Mouse (Mus musculus) lung, embryonic 14.5 days (tissue): ENCODE data around the gene D430042O09Rik. TPM values are rescaled to one million over a fixed set of nuclear protein-coding genes. Genes with fewer than 3 reads are reported as not detected.
A peak's percentile ranks its signal among the peaks of the same experiment; 100 is the strongest.

ENCODE experiments used
- ATAC-seq: fragments of 200-750 bp; cut with Nextera tagmentation; 2 replicates; pipeline ENCODE4 v1.8.0; 2017; ENCODE audit warnings: mild to moderate bottlenecking, moderate TSS enrichment, moderate library complexity; ENCODE audit not compliant: insufficient read depth
- DNase-seq: peaks from one replicate; pipeline ENCODE4 v3.0.0-alpha.2; 2015
- H3K27ac ChIP-seq: fragments of 300-500 bp; sonication (generic); 2 replicates; pipeline ENCODE4 v1.5.1; 2014; ENCODE audit warnings: low read depth, mild to moderate bottlenecking, moderate library complexity
- H3K27me3 ChIP-seq: fragments of 300-500 bp; sonication (generic); 2 replicates; pipeline ENCODE4 v1.6.1; 2014; ENCODE audit warnings: low read length, control low read depth; ENCODE audit not compliant: insufficient read depth
- H3K36me3 ChIP-seq: fragments of 300-500 bp; sonication (generic); 2 replicates; pipeline ENCODE4 v1.6.1; 2014; ENCODE audit warnings: control low read depth; ENCODE audit not compliant: insufficient read depth
- H3K4me1 ChIP-seq: fragments of 300-500 bp; sonication (generic); 2 replicates; pipeline ENCODE4 v1.6.1; 2014; ENCODE audit warnings: antibody characterized with exemption, control low read depth; ENCODE audit not compliant: insufficient read depth
- H3K4me2 ChIP-seq: fragments of 300-500 bp; sonication (generic); 2 replicates; pipeline ENCODE4 v1.6.1; 2014; ENCODE audit warnings: mild to moderate bottlenecking
- H3K4me3 ChIP-seq: fragments of 300-500 bp; sonication (generic); 2 replicates; pipeline ENCODE4 v1.5.1; 2014; ENCODE audit warnings: low read depth, low read length
- H3K9ac ChIP-seq: fragments of 300-500 bp; sonication (generic); 2 replicates; pipeline ENCODE4 v1.6.1; 2014
- H3K9me3 ChIP-seq: fragments of 300-500 bp; sonication (generic); 2 replicates; pipeline ENCODE4 v1.6.1; 2016; ENCODE audit warnings: low read depth, low read length, control low read depth
- CTCF ChIP-seq: IDR thresholded peaks from 2 replicates; pipeline ENCODE4 v1.5.1; 2016; ENCODE audit warnings: antibody characterized with exemption, low read depth
- WGBS: fragments of 180-500 bp; shearing (Covaris S2); extraction: QIAGEN DNeasy Blood & Tissue Kit; methylation state at CpG from one replicate; pipeline ENCODE4 v1.1.7; 2014; 5-methylcytosine and 5-hydroxymethylcytosine counted together
- polyA plus RNA-seq: library from polyadenylated mRNA; unstranded; fragments of >200 nt; fragmentation: Nextera tagmentation; extraction: Ambion mirVana; gene quantifications from 2 replicates; pipeline ENCODE4 v1.2.1, GENCODE M21; 2014

The D430042O09Rik gene
- polyA plus RNA-seq, 1 experiment from 2014 or later = 10.9 TPM

DNA sequence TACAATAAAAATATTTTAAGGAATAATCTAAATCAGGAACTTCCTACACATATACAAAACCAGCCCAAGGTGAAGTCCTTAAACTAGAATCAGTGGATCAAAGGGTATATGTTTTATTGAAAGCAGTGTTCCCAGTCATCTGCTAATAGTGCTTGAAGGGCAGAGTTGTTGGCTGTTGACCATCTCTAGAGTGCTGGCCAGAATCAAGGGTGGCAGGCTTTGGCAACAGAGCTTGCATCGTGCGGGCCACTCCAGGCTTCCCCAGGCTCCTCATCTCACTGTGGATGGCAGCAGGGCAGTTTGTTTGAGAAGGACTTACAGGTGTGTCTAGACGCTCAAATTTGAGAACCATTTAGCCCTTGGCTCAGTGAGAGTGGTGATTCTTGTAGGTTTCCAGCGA, 26.1 kb downstream of the D430042O09Rik start:
- DNase-seq (no peak), ATAC-seq (no peak)
- WGBS = 86% methylated on average over 4 of the region's 4 CpGs
- no peak overlapping the region for H3K9ac ChIP-seq
- H3K4me2 ChIP-seq = no peak overlapping the region
- no peak overlapping the region for H3K27ac ChIP-seq
- H3K36me3 ChIP-seq = no peaks in the 10 kb centered on the region
- H3K27me3 ChIP-seq = no peaks in the 10 kb centered on the region
- TF ChIP-seq CTCF = no peak
- no peaks in the 10 kb centered on the region for H3K9me3 ChIP-seq
- H3K4me3 ChIP-seq = no peak overlapping the region
- H3K4me1 ChIP-seq = no peaks in the 10 kb centered on the region

GRCm38 (mm10) chr7:125736366-125737015, 28.8 kb downstream of the D430042O09Rik start:
- H3K27me3 ChIP-seq = no peaks in the 10 kb centered on the region
- no peaks in the 10 kb centered on the region for H3K36me3 ChIP-seq
- no peak overlapping the region for H3K27ac ChIP-seq
- no peak overlapping the region for H3K9ac ChIP-seq
- no peak for ATAC-seq
- H3K9me3 ChIP-seq = no peaks in the 10 kb centered on the region
- H3K4me2 ChIP-seq = no peak overlapping the region
- TF ChIP-seq CTCF = no peak
- H3K4me1 ChIP-seq = no peaks in the 10 kb centered on the region
- no peak overlapping the region for H3K4me3 ChIP-seq
- 82% methylated on average over 4 of the region's 4 CpGs for WGBS
- DNase-seq = no peak

- no peak for TF ChIP-seq CTCF
- ATAC-seq (no peak), DNase-seq (no peak)
- Histone ChIP-seq H3K4me2 (no peak overlapping the region), H3K36me3 (no peaks in the 10 kb centered on the region), H3K27ac (no peak overlapping the region), H3K27me3 (no peaks in the 10 kb centered on the region), H3K9ac (no peak overlapping the region), H3K4me3 (no peak overlapping the region), H3K9me3 (no peaks in the 10 kb centered on the region), H3K4me1 (no peaks in the 10 kb centered on the region)
- WGBS = 53% methylated on average over 2 of the region's 2 CpGs
Observed at GRCm38 (mm10) chr7:125740521-125740920, 32.8 kb downstream of the D430042O09Rik start.

DNA sequence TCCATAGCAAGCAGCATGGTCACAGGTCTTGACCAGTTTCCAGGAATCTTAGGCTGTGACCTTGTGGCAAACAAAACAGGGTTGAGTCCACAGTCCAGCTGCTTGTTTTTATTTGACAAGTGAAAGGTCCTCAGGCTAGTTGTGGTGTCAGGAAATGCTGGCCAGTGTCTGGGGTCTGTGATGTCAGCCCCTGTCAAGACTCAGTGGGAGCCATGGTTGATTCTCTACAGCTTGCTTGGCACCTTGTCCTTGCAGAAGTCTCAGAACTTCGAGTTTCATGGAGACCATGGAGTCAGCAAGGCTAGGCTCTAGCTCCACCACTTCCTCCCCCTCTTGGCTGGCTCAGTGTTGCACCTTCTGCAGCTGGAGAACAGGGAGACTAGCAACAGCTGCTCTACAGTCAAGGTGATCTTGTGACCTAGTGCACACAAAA, 33.6 kb downstream of the D430042O09Rik start:
- H3K9me3 ChIP-seq = no peaks in the 10 kb centered on the region
- no peaks in the 10 kb centered on the region for H3K36me3 ChIP-seq
- H3K4me1 ChIP-seq = no peaks in the 10 kb centered on the region
- no peak overlapping the region for H3K4me2 ChIP-seq
- no peak for TF ChIP-seq CTCF
- ATAC-seq (no peak), DNase-seq (peak; percentile 12)
- 26% methylated on average over 1 of the region's 1 CpGs for WGBS
- no peak overlapping the region for H3K9ac ChIP-seq
- no peaks in the 10 kb centered on the region for H3K27me3 ChIP-seq
- no peak overlapping the region for H3K4me3 ChIP-seq
- H3K27ac ChIP-seq = no peak overlapping the region

GRCm38 (mm10) chr7:125744774-125745173, 37.1 kb downstream of the D430042O09Rik start:
- H3K27me3 ChIP-seq = no peaks in the 10 kb centered on the region
- no peak for ATAC-seq
- no peak overlapping the region for H3K4me3 ChIP-seq
- H3K4me1 ChIP-seq = no peaks in the 10 kb centered on the region
- no peak overlapping the region for H3K9ac ChIP-seq
- no peaks in the 10 kb centered on the region for H3K9me3 ChIP-seq
- H3K4me2 ChIP-seq = no peak overlapping the region
- DNase-seq = no peak
- no peak for TF ChIP-seq CTCF
- 77% methylated on average over 1 of the region's 1 CpGs for WGBS
- no peaks in the 10 kb centered on the region for H3K36me3 ChIP-seq
- H3K27ac ChIP-seq = no peak overlapping the region

DNA sequence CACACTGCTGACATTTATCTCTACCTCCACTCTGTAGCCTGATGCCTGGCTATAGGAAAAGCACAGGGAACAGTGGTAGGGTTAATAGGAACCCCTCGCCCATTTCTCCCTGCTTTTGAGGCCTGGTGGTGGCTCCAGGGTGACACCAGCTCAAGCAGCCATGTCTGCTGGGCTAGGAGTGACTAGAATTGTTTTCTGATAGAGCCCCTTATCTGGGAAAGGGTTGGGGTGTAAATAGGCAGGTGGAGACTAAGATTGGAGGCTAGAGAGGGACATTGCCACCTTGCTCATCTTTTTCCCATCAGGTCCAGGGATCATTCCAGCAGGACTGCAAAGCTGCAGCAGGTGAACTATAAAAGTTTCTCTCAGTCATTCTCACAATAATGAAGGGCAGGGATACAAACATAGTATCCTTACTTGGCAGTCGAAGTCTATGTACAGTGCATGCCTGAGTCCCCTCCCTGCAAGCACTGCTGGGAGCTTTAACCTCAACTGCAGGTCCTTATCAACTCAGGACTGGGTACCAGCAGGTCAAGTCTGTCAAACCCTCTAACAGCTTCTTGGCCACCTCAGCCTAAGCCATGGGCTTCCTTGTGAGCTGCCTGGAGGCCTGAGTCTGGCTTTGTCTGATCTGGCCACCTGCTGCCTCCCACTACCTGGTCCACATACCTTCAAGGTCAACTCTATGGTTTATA, 39.1 kb downstream of the D430042O09Rik start:
- WGBS = 74% methylated on average over 2 of the region's 2 CpGs
- TF ChIP-seq CTCF = no peak
- Histone ChIP-seq H3K9me3 (no peaks in the 10 kb centered on the region), H3K36me3 (no peaks in the 10 kb centered on the region), H3K27me3 (no peaks in the 10 kb centered on the region), H3K9ac (no peak overlapping the region), H3K4me3 (no peak overlapping the region), H3K4me1 (no peaks in the 10 kb centered on the region), H3K4me2 (no peak overlapping the region), H3K27ac (no peak overlapping the region)
- ATAC-seq (no peak), DNase-seq (no peak)

DNA sequence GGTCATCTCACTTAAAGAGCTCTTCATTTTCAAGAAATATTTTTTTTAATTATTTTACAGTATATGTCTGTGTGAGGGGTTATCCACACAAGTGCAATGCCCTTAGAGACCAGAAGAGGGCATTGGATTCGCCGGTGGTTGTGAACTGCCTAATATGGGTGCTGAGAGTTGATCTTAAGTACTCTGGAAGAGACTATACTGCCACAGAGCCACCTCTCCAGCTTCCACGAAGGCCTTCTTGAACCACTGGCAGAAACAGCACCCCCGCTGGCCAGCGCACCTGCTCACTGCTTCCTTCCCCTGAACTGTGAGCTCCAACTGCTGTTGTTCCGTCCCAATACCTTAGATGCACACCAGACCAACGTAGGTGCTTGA, 39.6 kb downstream of the D430042O09Rik start:
- Histone ChIP-seq H3K4me1 (no peaks in the 10 kb centered on the region), H3K27ac (no peak overlapping the region), H3K4me2 (no peak overlapping the region), H3K4me3 (no peak overlapping the region), H3K27me3 (no peaks in the 10 kb centered on the region), H3K9ac (no peak overlapping the region), H3K9me3 (no peaks in the 10 kb centered on the region), H3K36me3 (no peaks in the 10 kb centered on the region)
- DNase-seq (peak; percentile 32), ATAC-seq (no peak)
- peak; percentile 41 for TF ChIP-seq CTCF
- 59% methylated on average over 7 of the region's 7 CpGs for WGBS
